Mouse (Mus musculus): ENCODE data around the gene Maml3.

The Maml3 gene

DNA sequence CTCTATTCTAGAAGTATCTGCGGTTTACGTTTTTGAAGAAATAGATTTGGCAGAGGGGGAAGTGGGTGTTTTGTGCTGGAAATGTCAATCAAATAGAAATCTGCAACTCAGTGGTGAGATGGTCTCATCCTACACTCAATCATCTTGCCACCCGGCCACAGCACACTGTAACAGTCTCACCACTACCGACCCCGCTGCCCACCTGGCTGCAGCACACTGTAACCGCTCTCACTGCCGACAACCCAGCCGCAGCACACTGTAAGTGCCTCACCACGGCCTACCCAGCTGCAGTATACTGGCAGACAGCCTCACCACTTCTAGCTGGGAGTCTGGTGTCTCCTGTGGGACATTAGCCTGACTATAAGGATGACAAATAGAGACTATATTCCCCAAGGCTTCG is 322.7 kb downstream of the Maml3 start:
- no peak for DNase-seq (ENCODE audit: low spot score)

DNA sequence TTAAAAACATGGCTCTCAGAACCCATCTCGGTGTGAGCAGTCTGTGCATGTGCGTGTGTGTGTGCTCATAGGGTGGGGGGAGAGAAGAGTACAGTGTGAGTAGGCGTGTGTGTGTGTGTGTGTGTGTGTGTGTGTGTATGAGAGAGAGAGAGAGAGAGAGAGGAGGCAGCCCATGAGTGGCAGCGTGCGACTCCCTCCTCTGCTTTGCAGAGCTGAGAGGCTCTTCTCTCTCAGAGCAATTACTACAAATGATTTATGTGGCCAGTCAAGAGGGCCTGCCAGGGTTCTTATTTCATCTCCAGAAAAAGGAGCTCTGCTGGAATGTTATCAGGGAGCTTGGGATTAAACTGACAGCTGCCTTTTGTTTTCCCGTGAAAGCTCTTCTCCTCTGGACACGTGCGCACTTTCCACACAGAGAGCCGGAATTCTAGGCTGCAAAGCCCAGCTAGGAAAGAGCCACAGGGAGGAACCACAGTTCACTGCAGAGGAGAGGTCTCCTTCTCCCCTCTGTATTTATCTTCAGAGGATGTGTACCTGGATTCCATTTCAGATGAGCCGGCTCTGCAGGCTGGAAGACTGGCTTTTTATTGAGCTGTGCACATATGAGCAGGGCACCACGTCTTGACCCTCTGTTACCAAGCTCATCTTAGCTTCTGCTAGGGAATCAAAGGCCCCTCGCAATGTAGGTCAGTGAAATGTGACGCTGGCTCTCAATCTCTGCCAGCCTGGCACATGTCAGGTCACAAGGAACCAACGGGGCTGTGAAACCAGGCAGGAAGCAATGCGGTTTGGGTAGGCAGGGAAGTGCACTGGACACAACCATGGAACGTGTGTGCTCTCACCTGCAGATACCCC is 325.9 kb downstream of the Maml3 start:
- DNase-seq (ENCODE audit: low spot score), result no peak

DNA sequence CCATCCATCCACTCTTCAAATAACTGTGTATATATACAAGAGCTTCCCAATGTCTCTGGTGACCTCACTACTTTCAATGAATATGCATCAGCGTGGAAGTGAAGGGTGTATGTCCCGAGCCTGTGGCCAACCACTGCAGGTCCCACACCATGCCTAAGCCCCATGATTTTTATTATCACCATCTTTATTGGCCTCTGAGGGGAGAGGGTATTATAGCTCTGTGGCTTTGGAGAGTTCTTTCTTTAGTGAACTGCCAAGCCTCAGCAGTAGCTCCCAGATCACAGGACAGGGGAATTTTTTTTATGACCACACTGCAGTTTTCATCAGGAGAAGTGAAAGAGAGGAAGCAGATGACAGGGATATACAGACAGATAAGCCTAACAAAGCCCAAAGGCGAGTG is 326.7 kb downstream of the Maml3 start:
- no peak for DNase-seq (ENCODE audit: low spot score)

DNA sequence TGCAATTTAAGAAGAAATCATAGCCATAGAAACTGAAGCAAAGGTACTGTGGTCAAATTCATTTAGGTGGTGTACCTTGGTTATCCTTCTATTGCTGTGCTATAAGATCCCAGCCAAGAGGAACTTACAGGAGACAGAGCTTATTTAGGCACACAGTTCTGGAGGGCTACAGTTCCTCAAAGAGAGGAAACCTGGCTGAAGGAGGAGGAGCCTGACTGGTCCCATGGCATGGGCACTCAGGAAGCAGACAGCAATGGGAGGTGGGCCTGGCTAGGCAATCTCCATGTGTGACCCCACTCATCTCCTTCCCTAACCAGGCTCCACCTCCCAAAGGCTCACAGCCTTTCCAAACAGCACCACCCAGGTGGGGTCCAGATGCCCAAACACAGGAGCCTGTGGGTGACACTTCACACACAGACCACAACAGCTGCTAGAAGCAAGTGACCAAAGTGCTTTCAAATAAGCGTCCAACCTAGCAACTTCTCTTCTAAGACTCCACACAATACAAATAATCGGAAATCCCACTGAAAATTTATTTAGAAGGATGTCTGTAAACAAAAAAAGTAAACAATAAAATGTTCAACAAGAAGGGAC is 328.8 kb downstream of the Maml3 start:
- no peak for DNase-seq (ENCODE audit: low spot score)

DNA sequence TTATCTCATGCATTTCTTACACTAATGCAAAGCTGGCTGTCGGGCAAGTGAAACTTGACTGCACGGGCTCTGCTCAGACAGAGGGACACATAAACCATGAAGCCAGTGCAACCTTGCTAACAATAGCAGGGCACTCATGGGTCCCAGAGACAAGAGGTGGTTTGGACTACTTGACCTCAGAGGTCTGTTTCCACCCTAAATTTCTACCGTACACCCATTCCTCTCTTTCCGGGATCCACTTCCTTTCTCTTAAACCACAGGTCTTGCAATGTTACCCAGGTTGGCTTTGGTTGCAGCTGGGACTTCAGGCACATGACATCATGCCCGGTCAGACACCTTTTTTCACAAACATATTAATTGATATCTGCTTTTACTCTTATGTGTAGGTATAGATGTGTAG is 331.3 kb downstream of the Maml3 start:
- no peak for DNase-seq (ENCODE audit: low spot score)

DNA sequence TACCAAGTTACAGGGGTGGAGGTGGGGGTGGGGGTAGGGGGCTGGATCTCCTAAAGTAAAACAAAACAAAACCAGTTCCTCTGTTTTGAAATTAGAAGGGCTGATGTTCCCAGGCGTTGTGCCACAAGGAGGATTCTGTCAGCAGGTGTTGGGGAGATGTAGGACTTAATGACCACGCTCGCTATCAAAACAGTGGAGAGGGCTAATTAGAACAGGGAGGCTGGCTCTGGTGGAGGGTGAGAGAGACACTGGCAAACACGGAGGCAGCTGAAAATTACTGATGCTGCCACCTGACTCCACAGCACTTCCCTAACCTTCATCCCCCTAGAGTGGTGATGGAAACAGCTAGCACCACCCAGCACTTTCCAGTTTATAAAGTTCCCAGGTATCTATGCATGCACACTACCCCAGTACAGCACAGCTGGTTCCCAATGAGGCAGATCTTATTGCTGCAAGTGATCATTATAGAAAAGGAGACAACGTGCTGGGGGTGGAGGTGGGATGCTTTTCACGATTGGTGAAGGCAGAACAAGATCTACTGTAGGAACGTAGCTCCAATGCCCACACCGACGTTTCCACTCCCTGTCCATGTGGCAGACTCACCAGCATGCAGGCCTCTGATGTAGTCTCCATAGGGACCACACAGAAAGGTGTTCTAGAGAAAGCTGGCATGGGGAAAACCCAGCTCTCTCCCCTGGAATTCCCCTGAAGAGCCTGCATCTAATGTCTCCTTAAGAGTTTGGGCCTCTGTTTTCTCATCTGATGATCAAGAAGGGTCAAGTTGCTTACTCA is 332.8 kb downstream of the Maml3 start:
- DNase-seq (ENCODE audit: low spot score), result no peak

DNA sequence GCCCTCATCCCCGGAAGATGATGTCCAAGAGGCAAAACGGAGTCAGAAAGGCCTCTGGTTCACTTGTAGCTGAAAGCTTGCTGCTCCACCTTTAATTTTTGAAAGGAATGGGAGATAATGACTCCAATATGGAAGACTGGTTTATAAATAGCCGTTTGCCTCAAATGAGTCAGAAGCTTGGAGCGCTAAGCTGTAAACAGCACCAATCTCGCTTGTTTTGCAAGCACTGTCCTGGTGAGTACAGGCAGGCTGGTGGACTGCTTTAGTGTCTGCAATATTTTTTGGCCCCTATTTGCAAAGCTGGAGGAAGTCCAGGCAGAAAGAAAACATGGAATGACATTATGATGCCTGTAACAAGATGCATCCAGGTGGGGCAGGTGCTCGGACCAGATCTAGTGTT is 335.7 kb downstream of the Maml3 start:
- peak; percentile 78 for DNase-seq (ENCODE audit: low spot score)

DNA sequence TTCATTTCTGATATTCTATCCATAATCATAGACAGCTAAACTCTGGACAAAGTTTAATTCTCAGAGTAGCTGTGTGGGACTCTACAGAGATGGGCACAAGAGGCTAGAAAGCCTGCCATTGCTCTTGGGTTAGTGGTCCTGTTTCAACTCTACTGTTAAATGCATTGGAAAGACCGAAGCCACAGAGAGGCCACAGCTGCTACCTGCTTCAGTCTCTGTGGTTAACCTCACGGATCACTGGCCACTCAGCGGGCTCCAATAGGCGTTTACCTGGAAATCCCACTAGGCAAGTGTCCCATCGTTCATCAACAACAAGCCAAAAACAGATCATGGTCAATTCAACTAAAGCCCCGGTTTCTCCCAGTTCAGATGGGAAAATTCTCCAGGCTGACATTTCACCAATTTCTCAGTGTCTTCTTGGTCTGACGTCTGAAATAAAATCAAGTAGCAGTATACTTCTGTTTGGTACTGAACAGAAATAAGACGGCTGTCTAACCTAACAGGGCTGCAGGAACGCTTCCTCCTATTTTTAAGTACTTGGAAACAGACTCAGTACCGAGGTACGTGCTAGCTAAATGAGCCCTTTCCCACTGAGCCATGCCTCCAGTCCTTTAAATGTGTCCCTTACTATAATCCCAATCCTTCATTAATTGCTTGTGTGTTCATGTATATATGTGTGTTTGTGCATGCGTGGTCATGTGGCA is 339.5 kb downstream of the Maml3 start:
- DNase-seq (ENCODE audit: low spot score), result no peak

DNA sequence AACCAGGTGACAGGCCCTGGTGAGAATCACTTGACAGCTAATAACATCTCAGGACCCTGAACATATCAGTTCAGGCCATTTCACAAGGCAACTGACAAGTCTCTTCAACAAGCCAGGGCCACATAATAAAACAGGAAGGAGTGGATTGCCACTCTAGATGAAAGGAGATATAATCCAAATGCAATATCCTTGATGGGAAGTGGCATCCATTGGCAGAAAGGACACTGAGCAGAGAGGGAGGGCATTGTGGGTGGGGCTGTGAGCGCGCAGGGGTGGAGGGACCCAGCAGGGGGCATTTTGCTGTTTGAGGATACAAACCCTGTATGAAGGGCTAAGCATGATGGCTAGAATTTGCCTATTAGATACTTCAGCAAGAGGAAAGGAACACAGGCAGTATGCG is 340.7 kb downstream of the Maml3 start:
- DNase-seq (ENCODE audit: low spot score), result no peak

DNA sequence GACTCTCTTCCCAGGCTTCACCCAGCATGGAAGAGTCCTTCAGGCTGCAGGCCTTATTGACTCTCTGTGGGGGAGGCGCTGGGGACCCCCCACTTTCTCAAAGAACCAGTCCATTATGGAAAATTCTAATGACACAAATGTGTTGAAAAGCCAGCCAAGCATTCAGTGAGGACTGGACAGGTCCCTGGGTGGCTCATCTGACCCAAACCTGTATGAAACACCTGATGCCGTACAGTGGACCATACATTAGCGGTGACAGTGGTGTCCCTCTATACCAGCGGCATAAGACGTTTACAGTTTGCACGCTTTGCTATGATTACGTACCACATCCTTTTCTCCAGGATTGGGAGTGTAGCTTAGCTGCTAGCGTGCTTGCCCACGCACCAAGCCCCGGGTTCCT is 342.0 kb downstream of the Maml3 start:
- DNase-seq (ENCODE audit: low spot score), result no peak

DNA sequence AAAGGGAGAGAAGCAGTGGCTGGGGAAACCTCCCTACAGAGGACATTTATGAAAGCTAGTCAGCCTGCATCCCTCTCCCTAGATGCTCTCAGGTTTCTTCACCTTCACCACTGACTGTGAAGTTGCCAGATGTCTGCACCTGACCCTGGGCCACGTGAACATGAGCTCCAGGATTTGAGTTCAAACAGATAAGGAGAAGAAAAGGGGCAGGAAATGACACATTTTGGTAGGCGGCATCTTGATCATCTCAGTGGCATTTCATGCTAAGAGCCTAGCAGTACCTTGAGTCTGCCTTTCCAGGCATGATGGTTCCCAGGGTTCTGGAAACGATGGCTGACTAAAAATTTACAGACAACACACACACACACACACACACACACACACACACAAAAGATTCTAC is 345.3 kb downstream of the Maml3 start:
- DNase-seq (ENCODE audit: low spot score), result no peak

DNA sequence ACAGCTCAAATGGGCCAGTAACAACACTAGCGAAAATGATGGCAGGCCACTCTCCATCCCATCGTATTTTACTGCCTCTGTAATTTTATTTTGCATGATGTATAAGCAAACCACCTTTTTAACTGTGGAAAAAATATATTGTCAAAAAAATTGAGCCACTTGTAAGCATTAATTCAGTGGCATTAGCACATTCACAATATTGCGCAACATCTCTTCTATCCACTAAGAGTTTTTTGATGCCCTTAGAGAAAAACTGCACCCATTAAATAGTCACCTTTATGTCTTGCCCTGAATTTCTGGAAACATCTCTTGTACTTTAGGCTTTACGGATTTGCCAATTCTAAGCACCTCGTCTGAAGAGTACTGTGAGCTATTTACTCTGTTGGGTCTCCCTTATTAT is 347.8 kb downstream of the Maml3 start:
- DNase-seq (ENCODE audit: low spot score), result no peak

DNA sequence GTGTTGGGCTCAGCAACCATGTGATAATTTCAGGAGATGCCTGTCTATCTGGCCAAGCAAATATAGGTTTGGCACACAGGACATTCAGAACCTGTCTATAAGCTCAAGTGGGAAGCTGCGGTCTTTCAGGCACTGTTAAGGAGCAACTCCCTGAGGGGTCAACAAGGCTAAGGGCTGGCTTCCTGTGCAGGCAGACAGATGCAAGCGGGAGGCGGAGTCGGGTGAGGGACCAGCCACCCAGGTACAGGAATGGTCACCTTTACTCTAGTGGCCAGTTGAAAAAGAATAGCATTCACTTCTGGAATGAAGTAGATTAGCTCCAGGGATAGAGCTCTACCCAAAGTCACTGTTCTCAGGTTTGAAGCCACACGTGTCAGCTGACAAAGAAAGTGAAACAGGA is 348.6 kb downstream of the Maml3 start:
- DNase-seq (ENCODE audit: low spot score), result no peak

DNA sequence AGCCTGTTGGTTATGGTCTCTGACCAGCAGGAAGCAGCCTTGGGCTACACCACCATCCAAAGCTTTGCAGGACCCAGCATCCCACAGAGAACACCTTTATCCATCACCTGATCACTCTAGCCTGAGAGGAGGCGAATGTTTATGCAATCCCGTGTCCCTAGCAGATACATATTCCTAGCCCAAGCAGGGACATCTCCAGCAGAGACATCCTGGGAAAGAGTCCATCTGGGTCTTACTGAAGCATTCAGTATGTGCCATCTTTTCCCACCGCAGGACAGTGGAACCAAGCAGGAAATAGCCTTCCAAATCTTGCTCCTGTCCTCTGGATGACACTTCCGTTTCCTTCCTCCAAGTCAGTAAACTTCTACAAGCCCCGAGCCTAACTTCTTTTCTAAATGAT is 351.6 kb downstream of the Maml3 start:
- no peak for DNase-seq (ENCODE audit: low spot score)

DNA sequence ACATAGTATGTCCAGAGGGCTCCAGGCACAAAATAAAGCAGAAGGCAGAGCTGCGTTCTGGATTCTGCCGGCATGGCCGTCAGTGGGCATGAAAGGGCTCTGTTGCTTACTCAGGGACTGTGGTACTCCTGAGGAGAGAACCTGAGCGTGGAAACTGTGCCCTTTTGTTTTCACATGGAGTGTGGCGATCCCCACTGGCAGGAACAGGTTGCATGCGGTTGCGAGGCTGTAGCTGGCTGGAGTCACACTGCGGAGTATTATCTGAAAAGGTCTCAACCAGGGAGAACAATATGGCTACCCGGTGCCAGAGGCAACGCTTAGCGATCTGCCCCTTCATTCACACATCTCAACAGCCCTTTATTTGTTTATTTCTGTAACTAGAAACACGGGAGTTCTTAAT is 353.4 kb downstream of the Maml3 start:
- DNase-seq (ENCODE audit: low spot score), result no peak

DNA sequence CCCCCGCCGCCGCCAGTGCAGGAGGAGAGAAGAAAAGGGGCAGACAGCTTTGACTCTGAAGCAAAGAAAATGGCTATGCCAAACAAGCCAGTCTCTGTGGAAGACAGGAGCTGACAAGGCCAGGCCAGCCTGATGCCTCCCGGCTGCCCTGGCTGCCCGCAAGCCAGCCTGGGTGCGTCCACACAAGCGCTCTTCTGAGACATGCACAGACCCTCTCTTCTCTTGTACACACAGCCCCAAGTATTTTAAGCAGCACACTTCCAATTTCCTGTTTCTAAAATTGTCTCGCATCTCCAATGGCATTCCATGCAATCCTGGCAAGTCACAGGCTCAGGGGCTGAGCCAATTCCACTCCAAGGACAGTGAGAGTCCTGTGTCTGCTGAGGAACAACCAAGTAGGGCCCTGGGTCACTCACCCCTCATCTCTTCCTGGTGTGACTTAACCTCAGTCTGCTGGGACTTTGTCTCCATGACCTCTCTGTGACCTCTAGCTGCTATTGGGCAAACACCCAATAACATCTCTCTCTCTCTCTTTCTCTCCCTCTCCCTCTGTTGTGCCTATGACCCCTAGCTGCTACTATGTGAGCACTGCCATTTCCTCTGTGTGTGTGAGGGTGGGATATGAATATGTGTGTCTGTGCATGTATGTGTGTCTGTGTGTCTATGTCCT is 354.9 kb downstream of the Maml3 start:
- peak; percentile 30 for DNase-seq (ENCODE audit: low spot score)

DNA sequence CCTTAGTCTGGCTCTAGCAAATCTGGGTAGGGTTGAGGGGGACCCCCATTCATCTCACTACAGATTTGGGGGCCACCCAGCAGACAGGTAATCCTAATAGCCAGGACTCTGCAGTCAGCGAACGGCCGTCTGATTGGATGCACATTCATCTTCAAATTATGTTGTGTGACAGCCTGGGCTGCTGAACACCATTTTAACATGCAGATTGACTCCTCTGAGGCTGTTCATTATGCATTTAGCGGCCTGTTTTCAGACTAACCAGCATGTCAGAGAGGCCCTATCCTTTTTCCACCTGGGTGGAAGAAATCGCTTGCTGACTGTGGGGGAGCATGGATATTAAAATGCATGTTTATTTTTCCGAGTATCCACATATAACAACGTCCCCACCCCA is 355.5 kb downstream of the Maml3 start:
- DNase-seq (ENCODE audit: low spot score), result no peak

DNA sequence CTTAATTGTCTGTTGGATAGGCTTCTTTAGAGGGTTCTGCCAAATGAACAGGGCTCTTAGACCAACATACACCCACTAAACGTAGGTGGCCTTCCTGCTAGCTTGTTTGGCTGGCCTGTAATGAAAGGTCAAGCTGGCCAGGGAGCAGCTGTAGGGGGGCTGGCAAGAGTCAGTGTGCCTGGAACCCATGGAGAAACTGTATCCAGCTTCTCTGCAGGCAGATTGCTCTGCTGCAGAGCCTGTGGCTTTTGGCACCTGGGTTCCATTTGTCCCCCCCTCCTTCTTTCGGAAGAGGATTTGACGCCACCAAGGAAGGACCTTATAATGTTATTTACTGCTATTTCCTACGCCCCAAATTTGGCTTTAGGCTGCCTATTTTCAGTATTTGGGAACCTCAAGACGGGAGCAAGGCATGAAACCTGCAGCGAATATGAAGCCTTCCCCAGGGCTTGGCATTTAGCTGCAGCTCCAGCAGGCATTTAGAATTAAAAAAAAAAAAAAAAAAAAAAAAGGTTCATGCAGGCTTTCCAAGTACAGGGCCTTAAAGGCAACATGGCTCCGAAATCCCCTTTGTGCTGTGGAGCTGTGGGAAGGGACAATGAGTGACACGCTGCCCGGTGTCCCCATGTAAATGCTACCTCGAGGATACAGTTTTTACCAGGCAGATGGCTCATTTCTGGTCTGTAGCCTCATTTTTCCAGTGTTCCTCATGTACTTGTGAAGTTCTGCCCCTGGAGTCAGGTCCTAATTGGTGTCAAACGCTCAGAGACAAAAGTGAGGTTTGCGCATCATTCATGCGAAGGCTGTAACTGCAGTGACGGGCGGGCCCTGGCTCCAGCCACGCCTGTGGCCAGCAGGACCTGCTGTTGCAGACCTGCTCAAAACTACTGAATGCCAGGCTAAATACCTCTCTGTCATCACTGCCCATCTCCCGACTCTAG is 356.2 kb downstream of the Maml3 start:
- no peak for DNase-seq (ENCODE audit: low spot score)

DNA sequence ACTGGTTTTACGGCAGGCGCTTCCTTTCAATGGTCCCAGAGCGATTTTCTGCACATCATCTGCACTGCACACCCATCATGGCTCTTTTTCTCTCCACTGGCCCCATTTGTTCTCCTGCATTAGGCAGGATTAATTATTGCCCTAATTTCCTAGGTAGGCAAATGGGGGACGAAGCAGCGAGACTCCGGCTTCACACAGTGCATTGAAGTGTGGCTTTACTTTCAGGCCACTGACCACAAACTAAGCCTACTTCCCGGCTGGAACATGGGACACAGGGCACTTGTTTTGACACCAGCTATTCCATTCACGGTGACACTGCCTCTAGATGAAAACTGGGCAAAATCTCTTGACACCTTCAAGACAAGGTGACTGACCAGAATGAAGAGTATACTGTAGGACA is 358.1 kb downstream of the Maml3 start:
- DNase-seq (ENCODE audit: low spot score), result no peak

DNA sequence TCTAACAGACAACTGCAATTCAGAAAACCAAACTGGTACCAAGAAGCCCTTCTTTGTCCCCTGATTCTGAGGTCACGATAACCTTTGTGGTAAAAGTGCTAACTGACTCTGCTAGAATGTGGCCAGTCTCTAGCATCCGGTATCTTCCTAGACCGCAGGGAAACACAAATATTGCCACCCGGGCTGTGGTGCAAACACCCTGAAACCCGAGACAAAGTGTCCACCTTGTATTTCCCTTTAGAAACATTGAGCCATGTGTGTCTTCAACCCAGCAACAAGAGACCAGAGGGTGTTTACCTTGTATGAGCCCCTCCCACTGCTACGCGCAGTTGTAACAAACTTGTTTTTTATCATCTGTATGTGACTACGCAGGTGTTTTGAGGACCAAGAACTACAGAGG is 359.7 kb downstream of the Maml3 start:
- DNase-seq (ENCODE audit: low spot score), result no peak

DNA sequence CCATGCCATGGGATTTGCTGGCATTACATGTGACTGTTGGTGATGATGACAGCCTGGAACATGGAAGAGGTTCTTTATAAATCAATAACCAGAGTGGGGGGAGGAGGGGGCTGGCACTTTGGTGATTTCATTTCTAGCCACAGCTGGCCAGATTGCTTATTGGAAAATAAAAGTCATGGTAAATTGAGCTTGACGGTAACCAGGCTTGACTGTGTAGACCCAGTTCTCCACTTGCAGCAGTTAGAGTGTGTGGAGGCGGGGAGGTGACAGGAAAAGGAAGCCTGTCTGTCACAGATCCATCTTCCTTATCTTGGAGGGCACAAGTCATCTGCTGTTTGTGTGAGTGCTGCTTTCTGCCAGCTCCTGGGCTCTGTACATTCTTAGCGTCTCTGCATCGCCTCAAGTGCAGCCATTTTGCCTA is 360.5 kb downstream of the Maml3 start:
- no peak for DNase-seq (ENCODE audit: low spot score)
